Mouse (Mus musculus) liver, postnatal 0 days (tissue): ENCODE data around the gene Ints3. TPM values are rescaled to one million over a fixed set of nuclear protein-coding genes. Genes with fewer than 3 reads are reported as not detected.

ENCODE experiments used
- ATAC-seq: fragments of 200-750 bp; cut with Nextera tagmentation; 2 replicates; pipeline ENCODE4 v1.8.0; 2017; ENCODE audit warnings: mild to moderate bottlenecking, moderate library complexity
- DNase-seq: peaks from one replicate; pipeline ENCODE4 v3.0.0-alpha.2; 2016
- H3K27ac ChIP-seq: fragments of 300-500 bp; sonication (generic); 2 replicates; pipeline ENCODE4 v1.5.1; 2014; ENCODE audit warnings: antibody characterized with exemption, moderate library complexity, mild to moderate bottlenecking, low read depth
- H3K27me3 ChIP-seq: fragments of 300-500 bp; sonication (generic); 2 replicates; pipeline ENCODE4 v1.6.1; 2014; ENCODE audit warnings: low read length, control low read depth, mixed read lengths; ENCODE audit not compliant: insufficient read depth
- H3K36me3 ChIP-seq: fragments of 300-500 bp; sonication (generic); replicated peaks from 2 replicates; pipeline ENCODE4 v1.6.1; 2014; ENCODE audit warnings: mild to moderate bottlenecking, control low read depth, low read length, moderate library complexity, mixed read lengths; ENCODE audit not compliant: insufficient read depth
- H3K4me1 ChIP-seq: fragments of 300-500 bp; sonication (generic); 2 replicates; pipeline ENCODE4 v1.6.1; 2014; ENCODE audit warnings: antibody characterized with exemption, mild to moderate bottlenecking, control low read depth; ENCODE audit not compliant: insufficient read depth
- H3K4me2 ChIP-seq: fragments of 300-500 bp; sonication (generic); 2 replicates; pipeline ENCODE4 v1.6.1; 2014; ENCODE audit warnings: low read depth, mild to moderate bottlenecking, low read length, moderate library complexity, mixed read lengths
- H3K4me3 ChIP-seq: fragments of 300-500 bp; sonication (generic); 2 replicates; pipeline ENCODE4 v1.5.1; 2014; ENCODE audit warnings: low read depth, low read length
- H3K9ac ChIP-seq: fragments of 300-500 bp; sonication (generic); replicated peaks from 2 replicates; pipeline ENCODE4 v1.6.1; 2014; ENCODE audit warnings: mild to moderate bottlenecking, moderate library complexity
- H3K9me3 ChIP-seq: fragments of 300-500 bp; sonication (generic); 2 replicates; pipeline ENCODE4 v1.6.1; 2016; ENCODE audit warnings: mild to moderate bottlenecking, control low read depth, low read length, mixed read lengths
- CTCF ChIP-seq: sonication (generic); IDR thresholded peaks from 2 replicates; pipeline ENCODE4 v1.5.1; 2016; ENCODE audit warnings: antibody characterized with exemption, low read depth
- EP300 ChIP-seq: IDR thresholded peaks from 2 replicates; pipeline ENCODE4 v1.6.1; 2016; ENCODE audit warnings: antibody characterized with exemption, low read depth, mild to moderate bottlenecking
- WGBS: fragments of 180-500 bp; shearing (Covaris S2); extraction: QIAGEN DNeasy Blood & Tissue Kit; methylation state at CpG from one replicate; pipeline ENCODE4 v1.1.7; 2014; ENCODE audit not compliant: insufficient replicate concordance; 5-methylcytosine and 5-hydroxymethylcytosine counted together
- polyA plus RNA-seq: library from polyadenylated mRNA; unstranded; fragments of >200 nt; fragmentation: Nextera tagmentation; extraction: Ambion mirVana; gene quantifications from 2 replicates; pipeline ENCODE4 v1.2.1, GENCODE M21; 2015

Ints3 gene
- polyA plus RNA-seq, 1 experiment from 2014 or later: 4.6 TPM

- H3K36me3 ChIP-seq: peaks cover 35% of the 10 kb centered on the region
- ATAC-seq: no peak
Observed at GRCm38 (mm10) chr3:90391004-90391403, 42.4 kb downstream of the Ints3 start.

GRCm38 (mm10) chr3:90389511-90390490, 43.6 kb downstream of the Ints3 start, which contains the start of gene Slc27a3:
Gene Slc27a3, minus strand, starts transcription at chr3:90389938.
- 4% methylated on average over 52 of the region's 55 CpGs for WGBS
- peak within 1 kb of the TSS; percentile 34 for H3K9ac ChIP-seq
- no peak within 1 kb of the TSS for H3K27ac ChIP-seq
- peak within 1 kb of the TSS; percentile 48 for H3K4me3 ChIP-seq
- no peaks in the 10 kb centered on the region for H3K9me3 ChIP-seq
- H3K4me2 ChIP-seq: peak within 1 kb of the TSS; percentile 81
- peak; percentile 33 for DNase-seq
- TF ChIP-seq CTCF: no peak
- no peak for TF ChIP-seq EP300
- peaks cover 35% of the 10 kb centered on the region for H3K36me3 ChIP-seq
- H3K4me1 ChIP-seq: peaks cover 20% of the 10 kb centered on the region
- H3K27me3 ChIP-seq: peaks cover 22% of the 10 kb centered on the region
- ATAC-seq: peak; percentile 33

More at GRCm38 (mm10) chr3:90391004-90391403, 42.4 kb downstream of the Ints3 start:
- 68% methylated on average over 4 of the region's 4 CpGs for WGBS
- Histone ChIP-seq H3K27me3 (peaks cover 22% of the 10 kb centered on the region), H3K27ac (no peak overlapping the region), H3K9me3 (no peaks in the 10 kb centered on the region), H3K4me3 (no peak overlapping the region), H3K9ac (no peak overlapping the region), H3K4me2 (no peak overlapping the region), H3K4me1 (peaks cover 18% of the 10 kb centered on the region)
- no peak for DNase-seq
- TF ChIP-seq EP300 (no peak), CTCF (no peak)

GRCm38 (mm10) chr3:90388726-90389510, 44.5 kb downstream of the Ints3 start:
- Histone ChIP-seq H3K9me3 (no peaks in the 10 kb centered on the region), H3K27me3 (peaks cover 22% of the 10 kb centered on the region), H3K4me2 (peak overlapping the region; percentile 81), H3K27ac (no peak overlapping the region), H3K4me3 (peak overlapping the region; percentile 48), H3K36me3 (peaks cover 27% of the 10 kb centered on the region), H3K4me1 (peaks cover 23% of the 10 kb centered on the region), H3K9ac (peak overlapping the region; percentile 34)
- 10% methylated on average over 50 of the region's 53 CpGs for WGBS
- DNase-seq (peak; percentile 31), ATAC-seq (no peak; the same call in 1 of the 2 replicates)
- TF ChIP-seq EP300: no peak
- TF ChIP-seq CTCF: peak; percentile 34

- Histone ChIP-seq H3K4me3 (no peak overlapping the region), H3K4me1 (peaks cover 23% of the 10 kb centered on the region), H3K9ac (no peak overlapping the region), H3K9me3 (no peaks in the 10 kb centered on the region), H3K27ac (no peak overlapping the region), H3K27me3 (peaks cover 22% of the 10 kb centered on the region), H3K4me2 (no peak overlapping the region), H3K36me3 (peaks cover 21% of the 10 kb centered on the region)
- 67% methylated on average over 4 of the region's 4 CpGs for WGBS
- ATAC-seq (no peak), DNase-seq (no peak)
- TF ChIP-seq CTCF: no peak
- TF ChIP-seq EP300: no peak
Observed at GRCm38 (mm10) chr3:90388192-90388591, 45.2 kb downstream of the Ints3 start.

GRCm38 (mm10) chr3:90387483-90387882, 45.9 kb downstream of the Ints3 start:
- ATAC-seq (no peak), DNase-seq (no peak)
- Histone ChIP-seq H3K4me1 (peaks cover 23% of the 10 kb centered on the region), H3K9me3 (no peaks in the 10 kb centered on the region), H3K4me2 (no peak overlapping the region), H3K9ac (no peak overlapping the region), H3K36me3 (peaks cover 15% of the 10 kb centered on the region), H3K27ac (no peak overlapping the region), H3K4me3 (no peak overlapping the region), H3K27me3 (peaks cover 22% of the 10 kb centered on the region)
- TF ChIP-seq CTCF (no peak), EP300 (no peak)
- 62% methylated on average over 11 of the region's 11 CpGs for WGBS

GRCm38 (mm10) chr3:90386817-90387216, 46.6 kb downstream of the Ints3 start:
- H3K4me1 ChIP-seq: peaks cover 23% of the 10 kb centered on the region
- DNase-seq: no peak
- TF ChIP-seq CTCF (no peak), EP300 (no peak)
- H3K27me3 ChIP-seq: peaks cover 22% of the 10 kb centered on the region
- H3K4me2 ChIP-seq: no peak overlapping the region
- peaks cover 8% of the 10 kb centered on the region for H3K36me3 ChIP-seq
- no peaks in the 10 kb centered on the region for H3K9me3 ChIP-seq
- ATAC-seq: no peak
- no peak overlapping the region for H3K4me3 ChIP-seq
- no peak overlapping the region for H3K9ac ChIP-seq
- H3K27ac ChIP-seq: no peak overlapping the region
- WGBS: 89% methylated on average over 10 of the region's 10 CpGs
